Mouse (Mus musculus) right cerebral cortex, postnatal 36 days (tissue): ENCODE data around the gene Hspb1.

Source experiments
- DNase-seq, 2 experiments: peaks; one replicate each; pipeline ENCODE4 v3.0.0; 2022; ENCODE audit warnings: low spot score in 2 of 2, mixed read lengths in 1 of 2

The Hspb1 gene

DNA sequence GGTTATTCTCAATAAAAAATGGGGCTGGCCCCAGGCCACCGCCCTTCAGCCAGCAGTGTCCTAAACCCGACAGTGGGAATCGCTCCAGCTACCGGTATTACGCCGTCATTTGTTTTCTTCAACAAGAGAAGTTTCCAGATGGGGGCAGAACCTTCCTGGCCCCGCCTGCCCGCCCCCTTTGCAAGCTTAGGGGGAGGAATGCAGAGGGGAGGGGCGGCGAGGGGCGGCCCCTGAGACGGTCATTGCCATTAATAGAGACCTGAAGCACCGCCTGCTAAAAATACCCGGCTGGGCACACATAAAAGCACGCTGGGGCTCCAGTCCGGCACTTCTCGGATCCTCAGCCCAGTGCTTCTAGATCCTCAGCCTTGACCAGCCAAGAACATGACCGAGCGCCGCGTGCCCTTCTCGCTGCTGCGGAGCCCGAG is at the start of gene Hspb1:
Gene Hspb1, plus strand, starts transcription at position 245 of the 428 bp plus-strand sequence.
- no peak for DNase-seq

DNA sequence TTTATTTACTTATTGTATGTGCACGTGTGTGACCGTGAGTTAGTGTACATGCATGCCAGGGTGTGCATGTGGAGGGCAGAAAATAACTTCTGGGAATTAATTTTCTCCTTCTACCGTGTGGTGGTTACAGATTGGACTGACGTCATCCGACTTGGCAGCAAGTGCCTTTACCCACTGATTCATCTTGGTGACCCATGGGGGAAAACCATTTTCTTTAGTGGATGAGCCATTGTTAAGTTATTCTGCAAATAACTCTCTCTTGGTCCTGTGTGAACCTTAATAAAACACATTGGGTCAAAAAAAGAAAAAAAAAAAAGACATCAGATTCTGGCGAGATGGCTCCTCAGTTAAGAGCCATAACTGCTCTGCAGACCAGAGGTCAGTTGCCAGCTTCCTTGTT is 46.1 kb upstream of the Hspb1 start:
- DNase-seq: no peak

- no peak for DNase-seq
These were observed 44.3 kb upstream of the Hspb1 start for GRCm38 (mm10) chr5:135843418-135843817.

- no peak for DNase-seq
These were observed 41.9 kb upstream of the Hspb1 start for GRCm38 (mm10) chr5:135845676-135846320.

DNA sequence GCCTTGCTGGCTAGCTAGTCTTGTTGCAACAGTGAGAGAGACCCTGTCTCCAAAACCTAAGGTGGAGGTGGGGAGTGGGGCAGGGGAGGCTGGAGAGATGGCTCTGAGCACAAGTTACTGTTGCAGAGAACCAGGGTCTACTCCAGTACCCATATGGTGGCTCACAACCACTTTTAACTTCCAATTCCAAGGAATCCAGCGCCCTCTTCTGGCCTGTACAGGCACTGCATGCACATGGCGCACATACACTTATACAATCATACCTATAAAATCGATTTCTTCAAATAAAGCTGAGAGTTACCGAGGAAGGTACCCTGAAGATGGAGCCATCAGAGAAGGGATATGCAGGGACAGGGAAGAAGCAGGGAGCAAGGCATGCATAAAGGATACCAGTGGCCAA is 40.3 kb upstream of the Hspb1 start:
- no peak for DNase-seq

DNA sequence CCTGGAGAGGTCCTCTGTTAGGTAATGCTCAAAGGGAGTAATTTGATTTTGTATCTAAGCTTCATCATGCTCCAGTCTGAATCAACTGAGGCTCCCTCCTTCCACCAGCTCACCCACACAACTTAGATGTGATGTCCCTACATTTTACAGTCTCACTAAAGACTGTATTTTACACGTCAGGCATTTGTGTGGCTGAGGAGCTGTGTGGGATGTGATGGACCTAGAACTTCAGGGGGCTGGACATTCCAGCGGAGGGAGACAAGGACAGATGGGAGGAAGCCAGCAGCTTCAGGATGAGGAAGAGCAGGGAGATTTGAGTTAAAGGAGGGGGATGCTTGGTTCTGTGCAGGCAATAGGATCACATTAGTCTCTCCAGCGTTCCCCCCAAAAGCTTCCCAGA is 39.8 kb upstream of the Hspb1 start:
- peak in 1 of 2 experiments; percentile 56 for DNase-seq

DNA sequence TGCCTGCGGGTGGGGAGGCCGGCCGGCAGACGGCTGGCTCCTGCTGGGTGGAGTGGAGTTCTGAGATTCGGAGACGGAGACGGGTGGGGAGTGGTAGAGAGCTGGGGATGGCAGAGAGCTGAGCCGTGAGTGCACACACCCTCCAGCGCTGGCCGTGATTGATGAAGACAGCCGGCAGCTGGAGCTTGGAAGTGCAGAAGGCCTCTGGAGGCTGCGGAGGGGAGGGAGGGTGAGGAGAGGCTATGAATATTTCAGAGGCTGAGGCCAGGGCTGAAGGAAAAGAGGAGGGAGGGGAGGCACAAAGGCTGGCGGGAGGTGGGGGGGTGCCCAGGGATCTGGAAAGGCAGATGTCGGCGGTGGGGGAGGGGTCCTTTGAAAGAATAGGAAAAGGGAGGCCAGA is 36.7 kb upstream of the Hspb1 start:
- DNase-seq: no peak

DNA sequence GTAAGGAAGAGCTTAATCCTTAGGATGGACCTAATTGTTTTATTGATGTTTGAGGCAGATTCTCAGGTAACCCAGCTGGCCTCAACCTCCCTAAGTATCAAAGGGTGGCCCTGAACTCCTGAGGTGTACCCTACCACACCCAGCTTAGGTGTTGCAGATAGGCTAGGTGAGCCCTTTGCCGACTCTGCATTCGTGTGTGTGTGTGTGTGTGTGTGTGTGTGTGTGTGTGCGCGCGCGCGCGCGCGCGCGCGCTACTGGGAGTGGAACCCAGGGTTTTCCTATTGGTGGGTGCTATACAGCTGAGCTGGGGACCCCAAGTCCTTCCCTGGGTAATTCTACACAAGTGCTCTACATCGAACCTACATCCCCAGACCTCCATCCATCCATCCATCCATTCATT is 36.2 kb upstream of the Hspb1 start:
- no peak for DNase-seq

GRCm38 (mm10) chr5:135852421-135852820 is 35.3 kb upstream of the Hspb1 start:
- DNase-seq: no peak

DNA sequence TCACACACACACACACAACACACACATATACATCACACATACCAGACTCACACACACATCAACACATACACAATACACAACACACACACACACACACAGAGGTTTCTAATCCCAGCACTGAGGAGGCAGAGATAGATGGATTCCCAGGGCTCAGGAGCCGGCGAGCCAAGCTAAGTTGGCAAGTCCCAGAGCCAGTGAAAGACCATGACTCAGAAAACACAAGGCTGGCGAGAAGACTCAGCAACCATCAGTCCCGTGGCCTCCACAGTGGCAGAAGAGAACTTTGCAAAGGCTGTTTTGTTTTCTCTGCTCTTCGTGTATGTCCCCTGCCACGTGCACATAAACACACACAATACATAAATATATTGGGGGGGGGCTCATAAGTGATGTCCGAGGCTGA is 34.0 kb upstream of the Hspb1 start:
- no peak for DNase-seq

DNA sequence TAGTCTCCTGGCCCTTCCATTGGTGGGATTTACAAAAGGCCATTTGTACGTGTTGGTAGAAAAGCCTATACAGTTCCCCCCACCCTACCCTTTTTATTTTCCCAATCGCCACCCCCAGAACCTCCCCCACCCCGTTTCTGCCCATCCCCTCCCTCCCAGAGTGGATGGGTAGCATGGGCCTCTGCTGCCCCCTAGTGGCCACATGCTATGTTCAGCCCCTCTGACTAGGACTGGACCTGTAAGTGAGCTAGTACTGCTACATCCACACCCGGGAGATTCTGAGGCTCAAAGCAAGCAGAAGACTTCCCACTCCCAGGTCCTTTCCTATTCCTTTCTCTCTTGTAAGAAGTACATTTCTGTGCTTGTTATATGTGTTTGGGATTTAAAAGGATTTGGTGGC is 32.6 kb upstream of the Hspb1 start:
- DNase-seq: peak; percentile 59 to 61

DNA sequence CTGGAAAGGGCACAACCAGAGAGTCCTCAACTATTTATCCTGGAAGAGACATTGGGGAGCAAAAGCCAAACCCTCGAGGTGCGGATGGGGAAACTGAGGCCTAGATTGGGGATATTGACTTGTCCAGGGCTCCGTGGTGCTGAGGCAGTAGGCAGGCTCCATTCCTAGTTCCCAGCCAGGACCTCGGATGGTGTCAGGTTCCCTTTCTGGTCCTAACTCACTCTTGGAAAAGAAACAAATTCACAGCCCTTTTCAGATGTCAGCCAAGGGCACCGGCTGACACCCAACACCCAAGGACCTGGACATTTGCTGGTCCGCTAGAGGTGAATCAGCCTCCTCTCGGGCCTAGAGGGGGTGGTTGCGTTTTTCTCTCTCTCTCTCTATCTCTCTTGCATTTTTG is 21.1 kb upstream of the Hspb1 start:
- DNase-seq: no peak

- peak; percentile 36 to 54 for DNase-seq
These were observed 19.8 kb upstream of the Hspb1 start for GRCm38 (mm10) chr5:135867637-135868593.

DNA sequence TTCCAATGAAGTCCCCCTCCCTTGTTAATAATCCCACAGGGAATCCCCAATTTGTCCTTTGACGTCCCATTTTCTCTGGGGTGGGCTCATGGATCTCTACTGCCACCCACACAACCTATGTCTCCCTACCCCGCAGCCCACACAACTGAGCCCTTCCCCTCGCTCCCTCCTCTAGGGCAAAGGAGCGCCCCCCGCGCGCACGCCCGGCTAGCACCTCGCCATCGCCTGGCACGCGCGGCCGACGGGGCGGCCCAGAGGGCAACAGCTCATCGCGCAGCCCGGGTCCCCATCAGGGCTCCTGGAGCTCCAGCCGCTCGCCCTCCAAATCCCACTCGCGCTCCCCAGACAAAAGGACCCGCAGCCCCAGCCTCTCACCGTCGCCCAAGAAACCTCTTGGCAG is 19.1 kb upstream of the Hspb1 start:
- DNase-seq: no peak

GRCm38 (mm10) chr5:135869661-135870423 is 17.9 kb upstream of the Hspb1 start:
- DNase-seq: no peak

- DNase-seq: no peak
These were observed 17.2 kb upstream of the Hspb1 start for GRCm38 (mm10) chr5:135870505-135870904.

DNA sequence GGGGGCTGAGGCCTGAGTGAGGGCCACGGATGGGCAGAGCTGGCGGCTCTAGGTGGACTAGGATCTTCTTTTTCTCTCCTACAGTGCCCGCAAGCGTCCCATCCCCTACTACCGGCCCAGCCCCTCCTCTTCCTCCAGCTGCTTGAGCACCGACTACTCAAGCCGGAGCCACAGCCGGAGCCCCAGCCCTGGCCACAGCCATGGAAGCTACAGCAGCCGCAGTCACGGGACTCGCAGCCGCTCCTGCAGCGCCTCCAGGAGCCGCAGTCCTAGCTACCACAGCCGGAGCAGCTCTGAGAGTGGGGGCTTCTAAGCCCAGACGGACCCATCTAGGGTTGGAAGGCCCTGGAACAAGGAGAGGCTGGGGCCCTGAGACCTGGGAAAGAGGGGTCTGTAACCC is 14.7 kb upstream of the Hspb1 start:
- DNase-seq: no peak

- no peak for DNase-seq
These were observed 14.0 kb upstream of the Hspb1 start for GRCm38 (mm10) chr5:135873753-135874152.

- no peak for DNase-seq
These were observed 10.5 kb upstream of the Hspb1 start for GRCm38 (mm10) chr5:135877180-135877579.

GRCm38 (mm10) chr5:135877831-135878231 is 9.9 kb upstream of the Hspb1 start:
- no peak for DNase-seq

GRCm38 (mm10) chr5:135879449-135880158 is 8.1 kb upstream of the Hspb1 start:
- DNase-seq: no peak

GRCm38 (mm10) chr5:135884641-135885040 is 3.1 kb upstream of the Hspb1 start:
- no peak for DNase-seq
